Mouse (Mus musculus) small intestine, adult 2 months (tissue): ENCODE measurements at regions not wholly inside any gene's neighbourhood (a gene's known extent, or its start where the extent isn't known, plus 50 kb on each side); places are given as distances from the start of the nearest gene placed in this dataset.

ENCODE experiments used
- H3K27ac ChIP-seq: fragments of 200-500 bp; 2 replicates; pipeline ENCODE4 v1.5.1; 2012; ENCODE audit warnings: low read depth, low read length, control low read depth, inconsistent platforms; ENCODE audit not compliant: insufficient read depth
- H3K27me3 ChIP-seq: fragments of 200-500 bp; 2 replicates; pipeline ENCODE4 v1.6.1; 2012; ENCODE audit warnings: mild to moderate bottlenecking, moderate library complexity, low read length, inconsistent platforms; ENCODE audit not compliant: control insufficient read depth, insufficient read depth
- H3K36me3 ChIP-seq: fragments of 200-500 bp; 2 replicates; pipeline ENCODE4 v1.6.1; 2012; ENCODE audit warnings: mild to moderate bottlenecking, low read length, control low read depth, inconsistent platforms; ENCODE audit not compliant: control insufficient read depth, insufficient read depth
- H3K4me1 ChIP-seq: fragments of 200-500 bp; 2 replicates; pipeline ENCODE4 v1.6.1; 2012; ENCODE audit warnings: low read length, inconsistent platforms, mixed read lengths; ENCODE audit not compliant: control insufficient read depth, insufficient read depth, insufficient read length
- H3K4me3 ChIP-seq: fragments of 200-500 bp; 2 replicates; pipeline ENCODE4 v1.5.1; 2012; ENCODE audit warnings: low read depth, mild to moderate bottlenecking, control low read depth, inconsistent platforms, low read length, moderate library complexity
- CTCF ChIP-seq: fragments of 200-500 bp; IDR thresholded peaks from 2 replicates; pipeline ENCODE4 v1.5.1; 2012; ENCODE audit warnings: low read depth, mild to moderate bottlenecking, control low read depth, inconsistent platforms, low read length, moderate library complexity, mixed read lengths; ENCODE audit not compliant: insufficient replicate concordance, insufficient read length; ENCODE audit errors: extremely low read depth
- POLR2A ChIP-seq: fragments of 200-500 bp; IDR thresholded peaks from 2 replicates; pipeline ENCODE4 v1.6.1; 2012; ENCODE audit warnings: low read depth, mild to moderate bottlenecking, control low read depth, inconsistent platforms, low read length, moderate library complexity
- WGBS: fragments of 180-500 bp; shearing (Covaris S2); methylation state at CpG from one replicate; pipeline ENCODE4 v1.1.7; 2018; 5-methylcytosine and 5-hydroxymethylcytosine counted together

DNA sequence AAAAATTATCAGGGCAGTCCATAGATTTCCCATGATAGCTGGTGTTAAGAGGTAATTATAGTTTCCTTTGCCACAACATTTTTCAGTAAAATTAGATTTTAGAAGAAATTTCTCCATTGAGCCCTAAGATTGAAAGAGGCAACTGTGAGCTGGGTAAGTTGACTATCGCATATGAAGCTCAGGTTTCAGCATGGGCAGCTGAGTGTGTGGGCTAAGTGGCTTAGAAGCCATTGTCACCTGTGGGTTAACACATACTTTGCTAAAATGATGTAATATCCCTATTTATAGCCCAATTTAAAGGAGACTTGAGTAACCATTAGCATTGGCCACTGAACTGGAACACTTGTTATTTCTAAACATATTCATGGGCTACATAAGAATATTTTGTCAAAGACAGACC, 267.6 kb upstream of the Far2 start:
- H3K36me3 ChIP-seq = no peaks in the 10 kb centered on the region
- no peak overlapping the region for H3K4me3 ChIP-seq
- WGBS = 93% methylated on average over 1 of the region's 1 CpGs
- no peak overlapping the region for H3K27ac ChIP-seq
- H3K4me1 ChIP-seq = peaks cover 13% of the 10 kb centered on the region; the same call in 1 of the 2 replicates
- no peaks in the 10 kb centered on the region for H3K27me3 ChIP-seq
- TF ChIP-seq POLR2A = no peak
- no peak for TF ChIP-seq CTCF

DNA sequence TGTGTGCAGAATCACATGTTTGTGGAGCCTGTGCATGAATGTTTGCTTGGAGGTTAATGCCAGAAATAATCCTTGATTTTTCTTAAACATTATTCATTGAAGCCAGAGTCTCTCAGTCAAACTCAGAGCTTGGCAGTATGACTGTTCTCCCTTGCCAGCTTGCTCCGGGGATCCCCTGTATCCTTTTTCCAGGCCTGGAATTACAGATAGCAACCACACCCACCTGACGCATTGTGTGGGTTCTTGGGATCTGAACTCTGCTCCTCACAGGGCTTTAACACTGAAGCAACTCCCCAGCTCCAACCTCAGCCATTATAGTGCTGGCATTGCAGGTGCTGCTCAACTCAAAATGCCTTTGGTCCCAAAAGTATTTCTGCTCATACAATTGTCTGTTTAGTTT, 262.8 kb upstream of the Far2 start:
- Histone ChIP-seq H3K27me3 (no peaks in the 10 kb centered on the region), H3K4me1 (peaks cover 3% of the 10 kb centered on the region; the same call in 1 of the 2 replicates), H3K36me3 (no peaks in the 10 kb centered on the region), H3K4me3 (no peak overlapping the region), H3K27ac (no peak overlapping the region)
- TF ChIP-seq CTCF (no peak), POLR2A (no peak)
- WGBS = 27% methylated on average over 2 of the region's 2 CpGs

DNA sequence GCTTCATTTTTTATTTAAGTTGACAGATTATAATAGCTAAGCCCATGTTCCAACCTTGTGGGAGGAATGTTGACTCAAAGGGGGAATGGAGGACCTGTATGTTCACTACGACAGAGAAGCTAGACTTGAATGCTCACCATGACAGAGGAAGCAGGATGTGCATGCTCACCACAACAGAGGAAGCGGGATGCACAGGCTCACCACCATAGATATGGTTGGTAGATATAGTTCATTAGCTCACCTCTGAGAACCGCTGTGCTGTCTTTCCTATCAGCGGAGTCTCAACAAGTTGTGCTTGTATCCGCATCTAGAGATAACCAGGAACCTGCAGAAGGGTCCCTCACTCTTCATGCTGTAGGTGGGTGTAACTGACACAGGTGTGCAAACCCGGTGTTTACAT, 262.2 kb upstream of the Far2 start:
- Histone ChIP-seq H3K27me3 (no peaks in the 10 kb centered on the region), H3K4me3 (no peak overlapping the region), H3K36me3 (no peaks in the 10 kb centered on the region), H3K4me1 (peaks cover 6% of the 10 kb centered on the region; the same call in 1 of the 2 replicates), H3K27ac (no peak overlapping the region)
- WGBS = 85% methylated on average over 6 of the region's 6 CpGs
- TF ChIP-seq CTCF (no peak), POLR2A (no peak)

DNA sequence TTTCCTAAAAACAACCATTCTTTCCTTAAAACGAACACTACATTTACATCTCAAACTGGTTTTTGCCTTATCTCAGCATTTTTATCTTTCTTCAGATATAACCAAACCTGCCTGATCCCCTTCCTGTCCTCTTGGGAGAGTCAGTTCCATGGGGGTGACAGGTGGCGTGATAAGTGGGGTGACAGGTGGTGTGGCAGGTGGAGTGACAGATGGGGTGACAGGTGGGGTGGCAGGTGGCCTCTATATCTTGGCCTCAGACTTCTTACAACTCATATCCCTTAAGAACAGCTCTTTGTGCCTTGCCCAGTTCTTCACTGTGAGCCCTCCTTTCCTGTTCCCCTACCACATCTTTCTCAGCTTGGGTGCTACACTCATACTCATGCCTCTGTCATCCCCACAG, 259.0 kb upstream of the Far2 start:
- Histone ChIP-seq H3K27me3 (no peaks in the 10 kb centered on the region), H3K4me3 (no peak overlapping the region), H3K4me1 (peaks cover 6% of the 10 kb centered on the region; the same call in 1 of the 2 replicates), H3K27ac (no peak overlapping the region), H3K36me3 (no peaks in the 10 kb centered on the region)
- 37% methylated on average over 2 of the region's 2 CpGs for WGBS
- TF ChIP-seq POLR2A (no peak), CTCF (no peak)

DNA sequence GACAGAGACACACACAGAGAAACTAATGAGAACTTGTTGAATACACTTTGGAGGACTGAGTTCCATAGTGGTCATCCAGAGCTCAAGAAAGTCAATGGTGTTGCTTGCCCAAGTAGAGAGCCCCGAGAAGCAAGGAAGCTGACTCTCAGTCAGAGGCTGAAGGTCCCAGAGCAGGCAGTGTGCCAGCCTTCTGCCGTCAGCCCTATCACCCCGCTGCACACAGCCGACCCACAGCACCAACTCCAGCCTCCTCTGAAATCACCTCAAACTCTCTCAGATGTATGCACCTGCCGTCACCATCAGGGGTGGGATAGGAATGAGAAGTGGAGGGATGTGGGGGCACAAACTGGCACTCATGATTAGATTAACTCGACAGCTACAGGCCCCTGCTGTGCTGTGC, 257.9 kb upstream of the Far2 start:
- H3K27ac ChIP-seq = no peak overlapping the region
- peaks cover 6% of the 10 kb centered on the region; the same call in 1 of the 2 replicates for H3K4me1 ChIP-seq
- no peaks in the 10 kb centered on the region for H3K27me3 ChIP-seq
- TF ChIP-seq POLR2A (no peak), CTCF (no peak)
- H3K4me3 ChIP-seq = no peak overlapping the region
- no peaks in the 10 kb centered on the region for H3K36me3 ChIP-seq
- 26% methylated on average over 6 of the region's 6 CpGs for WGBS

DNA sequence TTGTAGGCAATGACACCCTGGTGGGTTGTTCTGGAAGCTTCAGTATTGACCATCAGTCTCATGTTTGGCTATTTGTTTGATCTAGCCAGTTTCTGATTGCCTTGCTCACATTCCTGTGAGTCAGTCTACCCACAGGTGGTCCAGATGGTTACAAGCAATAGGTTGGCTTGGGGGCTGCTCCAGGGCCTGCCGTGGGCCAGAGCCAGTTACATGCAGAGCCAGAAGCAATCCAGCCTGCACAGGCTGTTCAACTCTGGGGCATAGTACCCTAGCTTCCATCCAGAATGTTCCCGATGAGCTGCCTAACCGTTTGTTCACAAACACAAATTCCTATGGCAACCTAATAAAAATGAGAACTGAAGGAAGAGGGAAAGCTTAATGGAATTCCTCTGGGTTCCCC, 253.2 kb upstream of the Far2 start:
- Histone ChIP-seq H3K27me3 (no peaks in the 10 kb centered on the region), H3K4me1 (peaks cover 9% of the 10 kb centered on the region; the same call in 1 of the 2 replicates), H3K4me3 (no peak overlapping the region), H3K36me3 (no peaks in the 10 kb centered on the region), H3K27ac (no peak overlapping the region)
- no peak for TF ChIP-seq POLR2A
- no peak for TF ChIP-seq CTCF
- 73% methylated on average over 3 of the region's 3 CpGs for WGBS

DNA sequence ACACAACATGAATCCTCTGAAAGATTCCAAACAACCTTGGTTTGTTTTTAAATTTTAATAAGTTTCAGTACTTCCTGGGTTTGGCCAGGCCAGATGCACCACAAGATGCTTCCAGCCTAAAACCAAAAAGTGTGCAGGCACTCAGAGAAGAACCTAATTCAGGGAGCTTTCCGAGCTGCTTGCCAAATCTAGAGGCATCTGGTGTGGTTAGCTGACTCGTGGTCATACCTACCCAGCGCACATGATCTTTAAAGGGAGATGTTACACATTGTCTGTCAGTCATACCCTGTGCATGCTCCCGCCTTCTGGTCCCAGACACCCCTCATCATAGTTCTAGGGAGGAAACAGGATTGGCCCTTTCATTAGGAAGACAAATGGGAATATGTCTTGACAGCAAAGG, 252.7 kb upstream of the Far2 start:
- TF ChIP-seq POLR2A = no peak
- TF ChIP-seq CTCF = no peak
- Histone ChIP-seq H3K27me3 (no peaks in the 10 kb centered on the region), H3K27ac (no peak overlapping the region), H3K36me3 (no peaks in the 10 kb centered on the region), H3K4me3 (no peak overlapping the region), H3K4me1 (peaks cover 5% of the 10 kb centered on the region; the same call in 1 of the 2 replicates)
- WGBS = 83% methylated on average over 4 of the region's 4 CpGs
